Mouse (Mus musculus) olfactory bulb, adult 2 months (tissue): ENCODE data around the gene Trmt1. TPM values are rescaled to one million over a fixed set of nuclear protein-coding genes. Genes with fewer than 3 reads are reported as not detected.
A peak's percentile ranks its signal among the peaks of the same experiment; 100 is the strongest.

ENCODE experiments used
- H3K27ac ChIP-seq: fragments of 200-500 bp; 2 replicates; pipeline ENCODE4 v1.5.1; 2012; ENCODE audit warnings: low read depth, low read length; ENCODE audit not compliant: insufficient read depth
- H3K4me1 ChIP-seq: fragments of 200-500 bp; 2 replicates; pipeline ENCODE4 v1.6.1; 2012; ENCODE audit warnings: low read length; ENCODE audit not compliant: control insufficient read depth, insufficient read depth
- H3K4me3 ChIP-seq: fragments of 200-500 bp; 2 replicates; pipeline ENCODE4 v1.5.1; 2012; ENCODE audit warnings: mild to moderate bottlenecking, low read depth, low read length, moderate library complexity; ENCODE audit not compliant: insufficient read depth
- CTCF ChIP-seq: fragments of 200-500 bp; IDR thresholded peaks from 2 replicates; pipeline ENCODE4 v1.5.1; 2012; ENCODE audit warnings: low read depth, mild to moderate bottlenecking, low read length, moderate library complexity; ENCODE audit not compliant: insufficient read depth
- POLR2A ChIP-seq: fragments of 200-500 bp; IDR thresholded peaks from 2 replicates; pipeline ENCODE4 v1.6.1; 2012; ENCODE audit warnings: mild to moderate bottlenecking, low read depth, low read length, moderate library complexity; ENCODE audit not compliant: insufficient read depth
- WGBS: fragments of 180-500 bp; shearing (Covaris S2); methylation state at CpG from one replicate; pipeline ENCODE4 v1.1.7; 2018; 5-methylcytosine and 5-hydroxymethylcytosine counted together
- polyA plus RNA-seq: library from polyadenylated mRNA; stranded (reverse); fragments of >200 nt; gene quantifications from 2 replicates; pipeline ENCODE4 v1.2.4, GENCODE M21; 2012; ENCODE audit warnings: low replicate concordance; ENCODE audit not compliant: missing spikeins, insufficient read depth, insufficient read length

The Trmt1 gene
- polyA plus RNA-seq, 1 experiment: not detected

GRCm38 (mm10) chr8:84643019-84643418 lies 43.1 kb upstream of the Trmt1 start:
- no peak overlapping the region for H3K4me3 ChIP-seq
- 79% methylated on average over 5 of the region's 5 CpGs for WGBS
- peaks cover 10% of the 10 kb centered on the region for H3K4me1 ChIP-seq
- TF ChIP-seq CTCF: no peak
- TF ChIP-seq POLR2A: no peak
- no peak overlapping the region for H3K27ac ChIP-seq

- WGBS: 59% methylated on average over 6 of the region's 6 CpGs
- Histone ChIP-seq H3K27ac (no peak overlapping the region), H3K4me3 (no peak overlapping the region), H3K4me1 (peaks cover 5% of the 10 kb centered on the region; the same call in 1 of the 2 replicates)
- TF ChIP-seq POLR2A (no peak), CTCF (no peak)
These were observed 39.3 kb upstream of the Trmt1 start for GRCm38 (mm10) chr8:84646800-84647199.

DNA sequence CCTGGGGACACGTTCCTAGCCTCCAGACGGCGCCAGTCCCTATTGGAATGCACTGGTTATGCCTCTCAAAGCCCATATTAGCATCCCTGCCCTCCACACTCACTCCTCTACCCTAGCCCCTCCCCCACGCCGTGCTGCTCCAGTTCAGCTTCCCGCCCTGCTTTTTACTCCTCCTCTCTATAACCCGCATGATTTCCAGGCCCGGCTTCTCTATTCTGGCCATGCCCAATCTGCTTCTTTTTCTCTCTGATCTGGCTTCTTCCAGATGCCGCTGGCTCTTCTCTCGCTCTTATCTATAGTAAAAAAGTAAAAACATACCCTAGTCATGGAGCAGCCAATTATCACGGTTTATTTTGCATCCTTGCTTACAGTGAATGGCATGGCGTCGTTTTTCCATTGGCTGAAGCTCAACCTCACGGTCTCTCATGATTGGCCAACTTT lies 38.6 kb upstream of the Trmt1 start:
- no peak overlapping the region for H3K4me3 ChIP-seq
- WGBS: 5% methylated on average over 14 of the region's 14 CpGs
- peaks cover 5% of the 10 kb centered on the region; the same call in 1 of the 2 replicates for H3K4me1 ChIP-seq
- H3K27ac ChIP-seq: no peak overlapping the region
- TF ChIP-seq CTCF: no peak

DNA sequence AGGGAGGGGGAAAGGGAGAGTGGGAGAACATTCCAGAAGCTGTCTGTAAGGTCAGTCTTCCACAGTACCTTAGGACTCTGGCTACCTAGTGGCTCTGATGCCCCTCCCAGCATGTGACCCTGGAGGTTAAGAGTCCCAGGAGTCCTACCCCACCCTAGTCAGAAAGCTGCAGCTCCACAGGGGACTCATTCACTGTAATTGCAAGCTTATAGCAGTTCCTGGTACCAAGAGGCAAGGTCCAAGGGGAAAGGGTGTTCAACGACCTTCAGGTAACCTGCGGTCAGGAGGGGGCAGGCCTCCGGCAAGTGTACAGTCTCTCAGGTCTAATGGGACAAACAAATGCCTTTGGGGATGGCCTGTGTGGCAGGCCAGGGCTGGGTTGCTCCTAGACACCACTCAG lies 35.9 kb upstream of the Trmt1 start:
- Histone ChIP-seq H3K4me1 (peaks cover 5% of the 10 kb centered on the region; the same call in 1 of the 2 replicates), H3K4me3 (no peak overlapping the region), H3K27ac (no peak overlapping the region)
- WGBS: 64% methylated on average over 3 of the region's 3 CpGs
- TF ChIP-seq CTCF: no peak
- TF ChIP-seq POLR2A: no peak

- H3K4me1 ChIP-seq: peaks cover 6% of the 10 kb centered on the region; the same call in 1 of the 2 replicates
- no peak overlapping the region for H3K4me3 ChIP-seq
- 62% methylated on average over 9 of the region's 9 CpGs for WGBS
- TF ChIP-seq CTCF (no peak), POLR2A (no peak)
- no peak overlapping the region for H3K27ac ChIP-seq
These were observed 32.9 kb upstream of the Trmt1 start for GRCm38 (mm10) chr8:84653092-84653631.

DNA sequence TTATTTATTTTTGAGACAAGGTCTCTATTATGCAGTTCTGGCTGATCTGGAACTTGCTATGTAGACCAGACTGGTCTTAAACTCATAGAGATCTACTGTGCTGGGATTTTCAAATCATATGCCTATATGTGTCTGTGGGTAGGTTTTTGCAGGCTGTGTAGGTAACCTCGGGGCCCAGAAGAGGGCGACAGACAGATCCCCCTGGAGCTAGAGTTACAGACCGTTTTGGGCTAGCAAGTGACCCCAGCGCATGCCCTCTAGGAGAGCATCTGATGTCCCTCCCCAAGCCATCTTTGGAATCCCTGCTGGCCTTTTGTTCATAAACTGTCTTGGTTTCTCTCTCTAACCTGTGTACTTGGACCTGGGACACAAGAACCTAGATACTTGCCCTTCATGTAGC lies 31.5 kb upstream of the Trmt1 start:
- Histone ChIP-seq H3K27ac (no peak overlapping the region), H3K4me1 (peaks cover 6% of the 10 kb centered on the region; the same call in 1 of the 2 replicates), H3K4me3 (no peak overlapping the region)
- 54% methylated on average over 4 of the region's 4 CpGs for WGBS
- TF ChIP-seq CTCF (no peak), POLR2A (no peak)

DNA sequence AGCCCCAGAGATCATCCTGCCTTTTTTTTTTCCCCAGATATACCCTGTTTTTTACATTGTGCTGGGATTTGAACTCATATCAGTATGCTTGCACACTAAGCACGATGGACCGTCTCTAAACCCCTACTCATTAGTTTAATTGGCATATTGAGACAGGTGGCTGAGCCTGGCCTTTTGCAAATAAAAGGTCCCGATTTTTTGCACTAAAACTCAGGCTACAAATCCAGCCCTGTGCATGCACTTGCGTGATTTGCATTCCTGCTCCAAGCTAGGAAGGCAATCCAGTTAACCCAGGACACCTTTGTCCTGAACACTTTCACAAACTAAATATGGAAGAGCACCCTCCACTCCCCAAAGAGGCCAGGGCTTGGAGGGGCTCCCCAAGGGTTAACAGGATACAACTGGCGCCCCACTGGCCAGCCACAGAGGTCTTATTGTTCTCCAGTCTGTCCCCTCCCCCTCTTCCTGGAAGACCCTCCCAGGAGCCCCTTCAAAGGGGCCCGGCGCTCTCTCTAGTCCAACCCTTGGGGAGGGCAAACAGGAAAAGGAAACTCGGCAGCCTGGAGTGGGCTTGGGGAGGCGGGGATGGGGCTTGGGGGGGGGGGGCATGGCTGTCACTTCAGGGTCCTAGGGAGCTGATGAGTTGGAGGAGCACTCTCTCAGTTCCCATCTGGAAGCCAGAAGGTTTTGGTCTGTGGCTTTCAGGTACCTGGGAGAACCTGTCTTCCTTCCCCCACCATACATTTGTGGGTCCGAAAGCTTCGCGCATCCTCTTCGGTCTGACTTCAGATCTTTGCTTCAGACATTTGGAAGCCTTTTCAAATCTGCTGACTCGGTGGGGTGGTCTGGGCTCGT lies 30.5 kb upstream of the Trmt1 start:
- TF ChIP-seq POLR2A: no peak
- no peak for TF ChIP-seq CTCF
- Histone ChIP-seq H3K4me1 (peaks cover 14% of the 10 kb centered on the region), H3K27ac (no peak overlapping the region), H3K4me3 (peak overlapping the region; percentile 11)
- 27% methylated on average over 15 of the region's 15 CpGs for WGBS

DNA sequence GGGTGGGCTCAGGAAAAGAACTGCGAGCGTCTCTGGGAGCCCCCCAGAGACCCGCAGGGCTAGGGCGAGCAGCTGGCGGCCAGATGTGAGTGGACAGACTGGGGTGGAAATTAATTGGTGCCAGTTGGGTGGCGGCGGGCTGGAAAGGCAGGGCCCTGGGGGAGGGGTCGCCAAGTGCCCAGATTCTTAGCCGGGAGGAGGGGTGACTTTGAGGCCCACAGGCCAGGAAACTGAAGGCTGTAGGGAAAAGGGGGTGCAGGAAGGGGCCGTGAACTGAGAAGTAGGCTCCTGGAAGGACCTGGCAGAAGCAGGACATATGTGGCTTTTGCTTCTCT lies 29.9 kb upstream of the Trmt1 start:
- TF ChIP-seq CTCF: no peak
- no peak for TF ChIP-seq POLR2A
- WGBS: 21% methylated on average over 10 of the region's 10 CpGs
- H3K4me1 ChIP-seq: peaks cover 18% of the 10 kb centered on the region
- no peak overlapping the region for H3K27ac ChIP-seq
- peak overlapping the region; percentile 11 for H3K4me3 ChIP-seq

- 21% methylated on average over 23 of the region's 23 CpGs for WGBS
- no peak overlapping the region for H3K27ac ChIP-seq
- no peak for TF ChIP-seq POLR2A
- no peak for TF ChIP-seq CTCF
- peak overlapping the region; percentile 17 for H3K4me3 ChIP-seq
- peaks cover 22% of the 10 kb centered on the region for H3K4me1 ChIP-seq
These were observed 29.4 kb upstream of the Trmt1 start for GRCm38 (mm10) chr8:84656641-84657126.
